Mouse (Mus musculus) kidney, adult 2 months (tissue): ENCODE measurements at regions not wholly inside any gene's neighbourhood (a gene's known extent, or its start where the extent isn't known, plus 50 kb on each side); places are given as distances from the start of the nearest gene placed in this dataset.

Experiments
- DNase-seq: peaks from one replicate; pipeline ENCODE4 v3.0.0; 2021
- H3K27ac ChIP-seq: fragments of 200-500 bp; 2 replicates; pipeline ENCODE4 v1.5.1; 2012; ENCODE audit warnings: low read depth, low read length, control low read depth, inconsistent platforms; ENCODE audit not compliant: insufficient read depth
- H3K27me3 ChIP-seq: fragments of 200-500 bp; replicated peaks from 2 replicates; pipeline ENCODE4 v1.6.1; 2012; ENCODE audit warnings: mild to moderate bottlenecking, moderate library complexity, low read length, inconsistent platforms; ENCODE audit not compliant: control insufficient read depth, insufficient read depth
- H3K36me3 ChIP-seq: fragments of 200-500 bp; 2 replicates; pipeline ENCODE4 v1.6.1; 2012; ENCODE audit warnings: mild to moderate bottlenecking, moderate library complexity, low read length, inconsistent platforms; ENCODE audit not compliant: control insufficient read depth, insufficient read depth
- H3K4me1 ChIP-seq: fragments of 200-500 bp; 2 replicates; pipeline ENCODE4 v1.6.1; 2011; ENCODE audit warnings: low read length; ENCODE audit not compliant: control insufficient read depth, insufficient read depth
- H3K4me3 ChIP-seq: fragments of 200-500 bp; 2 replicates; pipeline ENCODE4 v1.5.1; 2011; ENCODE audit warnings: mild to moderate bottlenecking, low read depth, low read length, control low read depth; ENCODE audit not compliant: insufficient read depth
- CTCF ChIP-seq: fragments of 200-500 bp; conservative IDR thresholded peaks from 2 replicates; pipeline ENCODE4 v1.5.1; 2011; ENCODE audit warnings: low read depth, mild to moderate bottlenecking, control low read depth, low read length, moderate library complexity, mixed read lengths; ENCODE audit not compliant: insufficient read depth, insufficient read length
- POLR2A ChIP-seq: fragments of 200-500 bp; IDR thresholded peaks from one replicate; pipeline ENCODE4 v1.6.1; 2011; ENCODE audit warnings: low read depth, low read length, control low read depth
- whole genome bisulfite sequencing: fragments of 180-500 bp; shearing (Covaris S2); methylation state at CpG from one replicate; pipeline ENCODE4 v1.1.7; 2018; 5-methylcytosine and 5-hydroxymethylcytosine counted together

- Histone ChIP-seq H3K4me1 (no peaks in the 10 kb centered on the region), H3K27me3 (no peaks in the 10 kb centered on the region), H3K27ac (no peak overlapping the region), H3K4me3 (no peak overlapping the region), H3K36me3 (no peaks in the 10 kb centered on the region)
- TF ChIP-seq POLR2A, result no peak
- no peak for TF ChIP-seq CTCF
- DNase-seq, result no peak
- WGBS, result 86% methylated on average over 2 of the region's 2 CpGs
These were observed 162.1 kb upstream of the Lrfn2 start for GRCm38 (mm10) chr17:48770099-48770498.

- no peaks in the 10 kb centered on the region for H3K27me3 ChIP-seq
- H3K36me3 ChIP-seq, result no peaks in the 10 kb centered on the region
- no peaks in the 10 kb centered on the region for H3K4me1 ChIP-seq
- no peak overlapping the region for H3K27ac ChIP-seq
- WGBS, result 81% methylated on average over 13 of the region's 13 CpGs
- DNase-seq, result no peak
- TF ChIP-seq POLR2A, result no peak
- no peak overlapping the region for H3K4me3 ChIP-seq
These were observed 160.4 kb upstream of the Lrfn2 start for GRCm38 (mm10) chr17:48771721-48772320.

- no peak overlapping the region for H3K4me3 ChIP-seq
- no peaks in the 10 kb centered on the region for H3K36me3 ChIP-seq
- no peak for TF ChIP-seq CTCF
- no peak for TF ChIP-seq POLR2A
- peak; percentile 29 for DNase-seq
- 50% methylated on average over 15 of the region's 15 CpGs for WGBS
- no peaks in the 10 kb centered on the region for H3K27me3 ChIP-seq
- no peaks in the 10 kb centered on the region for H3K4me1 ChIP-seq
- H3K27ac ChIP-seq, result no peak overlapping the region
These were observed 157.8 kb upstream of the Lrfn2 start for GRCm38 (mm10) chr17:48774172-48774890.

- TF ChIP-seq POLR2A (no peak), CTCF (no peak)
These were observed 156.7 kb upstream of the Lrfn2 start for GRCm38 (mm10) chr17:48775479-48775878.

GRCm38 (mm10) chr17:48776502-48776902 is 155.7 kb upstream of the Lrfn2 start:
- no peak for TF ChIP-seq CTCF
- no peak for TF ChIP-seq POLR2A
- Histone ChIP-seq H3K27me3 (no peaks in the 10 kb centered on the region), H3K4me1 (no peaks in the 10 kb centered on the region), H3K27ac (no peak overlapping the region), H3K4me3 (no peak overlapping the region), H3K36me3 (no peaks in the 10 kb centered on the region)
- WGBS, result 52% methylated on average over 2 of the region's 2 CpGs
- DNase-seq, result no peak

More at GRCm38 (mm10) chr17:48775479-48775878, 156.7 kb upstream of the Lrfn2 start:
- 68% methylated on average over 5 of the region's 5 CpGs for WGBS
- Histone ChIP-seq H3K4me1 (no peaks in the 10 kb centered on the region), H3K27me3 (no peaks in the 10 kb centered on the region), H3K4me3 (no peak overlapping the region), H3K36me3 (no peaks in the 10 kb centered on the region), H3K27ac (no peak overlapping the region)
- no peak for DNase-seq

- 93% methylated on average over 7 of the region's 7 CpGs for WGBS
- TF ChIP-seq CTCF (no peak), POLR2A (no peak)
These were observed 152.0 kb upstream of the Lrfn2 start for GRCm38 (mm10) chr17:48780217-48780616.

GRCm38 (mm10) chr17:48784417-48784816 is 147.8 kb upstream of the Lrfn2 start:
- H3K27ac ChIP-seq, result no peak overlapping the region
- no peak for DNase-seq
- 76% methylated on average over 5 of the region's 5 CpGs for WGBS
- H3K27me3 ChIP-seq, result no peaks in the 10 kb centered on the region
- no peak for TF ChIP-seq POLR2A
- no peak for TF ChIP-seq CTCF
- H3K4me3 ChIP-seq, result no peak overlapping the region
- H3K4me1 ChIP-seq, result no peaks in the 10 kb centered on the region
- H3K36me3 ChIP-seq, result no peaks in the 10 kb centered on the region

More at GRCm38 (mm10) chr17:48780217-48780616, 152.0 kb upstream of the Lrfn2 start:
- Histone ChIP-seq H3K4me1 (no peaks in the 10 kb centered on the region), H3K36me3 (no peaks in the 10 kb centered on the region), H3K4me3 (no peak overlapping the region), H3K27me3 (no peaks in the 10 kb centered on the region), H3K27ac (no peak overlapping the region)
- DNase-seq, result no peak
